Mouse (Mus musculus) embryo, embryonic 10 days (tissue): Measurements from ENCODE around the gene Psmf1.

ENCODE experiments used
- DNase-seq: peaks from one replicate; pipeline ENCODE4 v3.0.0-alpha.2; 2015; ENCODE audit warnings: low spot score

Gene Psmf1

DNA sequence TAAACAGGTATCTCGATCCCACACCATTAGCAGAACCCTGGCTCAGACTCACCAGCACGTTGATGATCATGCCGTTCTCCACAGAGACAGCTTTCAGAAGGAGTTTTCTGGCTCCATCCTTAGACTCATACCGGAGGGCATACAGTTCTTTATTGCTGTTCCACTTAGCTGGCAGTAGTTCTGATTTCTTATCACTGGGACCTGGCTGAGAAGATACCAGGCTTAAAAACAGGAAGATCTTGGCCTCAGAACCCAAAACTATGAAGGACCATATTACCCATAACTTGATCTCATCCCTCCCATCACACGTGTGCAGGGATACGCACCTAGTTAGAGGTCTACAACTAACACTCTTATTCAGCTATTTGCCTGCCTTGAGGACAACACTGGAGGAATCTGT is 8.6 kb downstream of the Psmf1 start:
- DNase-seq: no peak

DNA sequence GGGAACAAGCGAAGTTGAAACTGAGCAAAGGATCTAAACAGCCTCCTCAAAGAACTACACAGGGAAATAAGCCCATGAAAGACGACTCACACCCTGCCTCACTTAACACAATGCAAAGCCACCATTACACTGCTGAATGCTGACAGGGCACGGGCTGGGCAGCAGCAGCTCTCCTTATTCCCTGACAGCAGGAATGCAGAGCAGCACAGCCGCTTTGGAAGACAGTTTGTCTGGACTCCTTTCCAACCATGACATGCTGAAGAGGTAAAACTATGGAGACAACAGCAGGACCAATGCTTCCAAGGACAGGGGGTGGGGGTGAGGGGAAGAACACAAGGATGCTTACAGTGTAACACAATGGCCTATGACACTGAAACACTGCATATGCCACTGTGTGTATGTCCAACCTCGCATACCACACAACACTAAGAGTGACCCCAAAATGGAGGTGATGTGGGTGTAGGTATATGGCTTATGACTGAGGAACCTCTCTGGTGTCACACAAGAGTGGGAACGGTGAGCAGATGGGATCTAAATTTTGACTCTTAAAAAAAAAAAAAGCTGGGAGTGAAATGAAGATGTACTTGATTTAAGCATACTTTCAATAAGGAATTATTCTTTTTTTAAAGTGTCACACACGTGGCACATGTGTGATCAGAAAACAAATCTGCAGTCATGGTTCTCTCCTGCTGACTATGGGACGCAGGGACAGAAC is 10.7 kb downstream of the Psmf1 start:
- DNase-seq: no peak

DNA sequence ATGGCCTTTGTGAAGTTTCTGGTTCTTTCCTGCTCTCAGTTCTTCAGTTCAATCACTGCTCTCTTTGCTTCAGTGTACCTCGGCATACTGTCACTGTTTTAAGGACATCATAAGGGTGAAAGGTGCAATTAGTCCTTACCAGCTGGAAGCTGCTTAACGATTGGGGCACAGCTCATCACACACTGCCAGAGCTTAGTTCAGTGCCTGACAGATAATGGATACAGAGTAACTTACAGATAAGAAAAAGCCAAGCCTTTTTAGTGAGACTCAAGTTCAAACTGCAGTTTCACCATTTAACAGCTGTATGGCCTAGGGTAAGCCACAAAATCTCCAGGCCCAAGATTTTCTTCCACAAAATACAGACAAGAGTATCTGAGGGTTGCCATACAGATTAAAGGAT is 19.9 kb downstream of the Psmf1 start:
- no peak for DNase-seq

DNA sequence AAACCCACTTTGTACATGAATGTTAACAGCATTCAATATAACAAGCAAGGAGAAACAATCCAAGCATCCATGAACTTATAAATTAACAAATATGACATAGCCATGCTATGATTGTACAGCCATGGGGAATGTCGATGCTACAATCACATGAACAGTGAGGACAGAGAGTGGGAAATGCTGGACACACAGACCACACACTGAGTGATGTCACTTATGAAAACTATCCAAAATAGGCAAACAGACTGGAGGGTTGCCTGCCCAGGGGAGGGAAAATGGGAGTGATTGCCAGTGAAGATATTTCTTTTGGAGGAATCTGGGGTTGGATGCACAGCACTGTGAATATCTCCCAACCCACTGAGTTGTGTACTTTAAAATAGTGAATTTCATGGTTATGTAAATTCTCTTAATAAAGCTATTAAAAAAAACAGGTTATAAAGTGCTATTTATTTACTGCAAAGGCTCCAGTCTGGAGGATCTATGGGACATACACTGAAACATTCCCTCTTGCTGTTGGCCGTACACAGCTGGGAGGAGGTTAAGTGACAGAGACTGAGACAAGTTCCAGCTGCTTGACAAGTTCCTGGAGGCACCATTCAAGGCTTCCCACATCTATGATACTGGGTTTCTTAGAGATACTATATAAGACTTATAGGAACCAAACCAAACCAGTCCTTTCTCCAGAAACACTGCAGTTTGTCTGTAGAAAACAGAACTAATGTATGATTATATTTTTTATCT is 27.5 kb downstream of the Psmf1 start:
- no peak for DNase-seq

DNA sequence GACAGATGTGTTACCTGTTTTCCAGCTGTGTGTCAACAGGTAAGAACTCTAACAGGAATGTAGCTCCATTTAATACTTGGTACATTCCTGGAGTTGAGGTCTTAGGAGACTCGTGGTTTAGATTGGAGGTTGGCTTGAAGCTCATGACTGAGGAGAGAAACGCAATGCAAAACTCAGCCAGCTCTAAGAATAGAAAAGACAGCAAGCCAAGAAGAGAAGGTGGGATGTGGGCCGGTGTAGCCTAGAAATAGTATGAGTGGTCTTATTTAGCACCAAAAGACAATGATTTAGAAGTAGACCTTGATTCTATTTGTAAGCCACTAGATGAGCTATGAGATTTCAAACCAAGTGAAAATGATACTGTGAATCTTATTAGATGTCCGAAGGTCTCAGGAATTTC is 28.5 kb downstream of the Psmf1 start:
- DNase-seq: no peak

DNA sequence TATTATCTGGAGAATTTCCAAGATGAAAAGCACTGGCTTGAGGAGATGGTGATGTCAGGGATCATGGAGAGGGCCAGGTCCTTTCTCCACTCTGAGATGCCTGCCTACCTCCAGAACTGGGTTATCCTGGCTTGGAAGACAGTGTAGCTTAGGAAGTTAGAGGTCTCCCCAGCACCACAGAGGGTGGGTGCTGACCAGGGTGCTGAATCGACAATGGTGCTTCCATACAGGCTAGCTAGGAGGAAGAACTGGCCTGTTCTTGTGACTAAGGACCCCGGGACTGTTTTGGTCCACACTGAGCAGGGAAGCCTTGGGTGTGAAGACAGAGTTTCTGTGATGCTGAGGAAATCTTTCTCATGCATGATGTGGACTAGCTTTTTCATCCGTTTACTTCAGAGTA is 31.3 kb downstream of the Psmf1 start:
- peak; percentile 71 for DNase-seq

DNA sequence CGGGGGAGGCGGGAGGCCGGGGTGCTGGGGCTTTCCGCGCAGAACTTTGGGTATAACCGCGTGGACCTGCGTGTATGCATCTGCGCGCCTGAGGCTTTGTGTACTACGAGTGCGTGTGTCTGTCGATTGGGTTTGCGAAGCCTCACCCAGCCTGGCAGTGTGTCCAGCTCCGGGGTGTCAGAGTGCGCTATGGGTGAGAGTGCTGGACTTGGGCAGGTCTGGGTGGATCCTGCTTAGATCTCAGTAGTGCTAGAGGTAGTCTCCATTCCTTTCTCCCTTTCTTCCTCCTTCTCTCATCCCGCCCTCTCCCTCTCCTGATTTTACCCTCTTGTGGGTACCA is 41.2 kb downstream of the Psmf1 start:
- DNase-seq: peak; percentile 30

DNA sequence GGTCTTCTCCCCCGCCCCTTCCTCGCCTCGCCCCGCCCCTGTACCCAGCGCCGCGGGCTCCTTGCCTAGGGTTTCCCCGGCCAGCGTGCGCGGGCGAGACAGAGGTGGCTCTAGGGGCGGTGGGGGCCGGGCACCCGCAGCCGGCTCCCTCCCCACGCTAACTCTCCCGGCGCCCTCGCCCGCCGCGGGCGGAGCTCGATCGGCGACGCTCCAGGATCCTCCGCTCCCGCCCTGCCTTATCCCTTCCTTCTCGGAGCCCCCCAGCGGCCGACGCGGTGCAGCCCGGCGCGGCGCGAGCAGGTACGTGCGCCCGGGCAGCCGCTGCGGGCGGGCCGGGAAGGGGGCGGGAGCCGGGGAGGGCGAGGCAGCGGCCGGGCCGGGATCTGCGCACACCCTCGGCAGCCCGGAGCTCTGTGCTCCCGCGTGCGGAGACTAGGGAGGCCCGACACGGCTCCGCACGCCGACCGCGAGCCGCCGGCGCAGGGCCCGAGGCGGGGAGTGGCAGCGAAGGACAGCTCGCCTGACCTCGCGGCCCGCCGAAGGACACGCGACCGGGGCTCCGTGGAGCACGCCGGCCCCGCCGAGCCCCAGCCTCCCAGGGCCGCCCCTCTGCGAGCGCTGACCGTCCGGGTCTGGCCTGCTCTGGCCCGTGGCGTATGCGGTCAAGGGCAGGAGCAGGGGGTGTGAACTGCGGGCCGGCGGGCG is 41.7 kb downstream of the Psmf1 start:
- peak; percentile 69 for DNase-seq

DNA sequence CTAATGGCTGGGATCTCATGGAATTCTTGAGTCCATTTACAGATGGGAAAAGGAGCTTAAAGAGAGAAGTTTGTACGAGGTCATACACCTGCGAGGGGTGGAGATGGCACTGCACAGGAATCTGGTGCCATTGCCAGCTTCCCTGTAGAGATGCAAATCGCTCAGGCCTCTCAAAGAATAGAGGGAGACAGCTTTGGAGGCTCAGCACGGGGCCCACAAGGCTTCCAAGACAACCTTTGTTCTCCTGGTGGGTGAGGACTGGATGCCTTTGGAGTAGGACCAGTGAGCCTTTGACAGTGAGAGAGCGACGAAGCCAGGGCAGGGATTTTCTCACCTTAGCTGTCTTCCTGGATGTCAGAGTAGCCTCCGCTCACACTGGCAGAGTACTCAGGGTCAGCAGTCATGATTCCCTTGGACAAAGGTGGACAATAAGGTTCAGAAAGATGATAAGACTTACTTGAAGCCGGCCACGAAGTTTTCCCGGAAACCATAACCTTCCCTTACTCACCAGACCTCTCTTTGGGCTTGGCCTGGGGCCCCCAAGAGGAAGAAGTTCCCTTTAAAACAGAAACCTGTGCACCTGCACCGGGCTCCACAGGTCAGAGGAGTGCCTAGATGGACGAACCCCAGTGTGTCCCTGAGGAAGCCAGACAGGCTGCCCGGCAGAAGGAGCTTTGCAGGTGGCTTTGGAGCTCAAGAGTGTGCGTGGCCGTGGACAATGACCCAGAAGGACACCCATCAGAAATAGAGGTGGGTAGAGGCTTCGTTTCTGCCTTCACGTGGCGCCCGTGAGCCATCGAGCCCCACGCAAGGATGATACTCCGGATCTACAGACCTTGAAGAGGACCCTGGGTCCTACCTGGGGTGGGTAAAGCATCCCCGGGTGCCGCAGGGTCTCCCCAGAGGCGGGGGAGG is 42.5 kb downstream of the Psmf1 start, which contains the start of gene Tmem74b:
TSS of gene Tmem74b (plus strand) at position 778 of the 915 bp plus-strand sequence.
- no peak for DNase-seq

DNA sequence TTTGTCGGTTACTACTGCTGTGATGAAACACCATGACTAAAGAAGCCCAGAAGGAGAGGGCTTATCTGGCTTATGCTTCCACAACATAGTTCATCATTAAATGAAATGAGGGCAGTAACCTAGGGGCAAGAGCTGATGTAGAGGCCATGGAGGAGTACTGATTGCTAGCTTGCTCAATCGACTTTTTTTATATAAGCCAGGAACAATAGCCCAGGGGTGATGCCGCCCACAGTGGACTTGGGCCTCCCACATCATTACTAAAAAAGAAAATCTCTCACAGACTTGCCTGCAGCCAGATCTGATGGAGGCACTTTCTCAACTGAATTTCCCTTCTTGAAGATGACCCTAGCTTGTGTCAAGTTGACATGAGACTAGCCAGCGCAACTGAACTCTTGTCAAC is 61.0 kb downstream of the Psmf1 start:
- no peak for DNase-seq

DNA sequence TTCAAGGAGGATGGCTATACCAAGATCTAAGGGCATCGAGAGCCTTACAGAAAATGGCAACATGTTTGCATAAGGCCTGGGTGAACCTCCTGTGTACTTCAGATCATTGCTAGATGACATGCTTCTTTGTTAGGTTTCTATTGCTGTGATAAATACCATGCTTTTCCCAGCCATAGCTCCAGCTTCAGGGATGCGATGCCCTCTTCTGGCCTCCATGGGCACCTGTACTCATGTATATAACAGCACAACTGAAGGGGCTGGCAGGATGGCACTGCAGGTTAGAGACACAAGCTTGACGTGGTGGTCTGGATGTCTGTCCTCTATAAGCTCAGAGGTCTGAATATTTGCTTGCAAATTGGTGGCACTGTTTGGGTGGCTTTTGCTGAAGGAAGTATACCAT is 61.6 kb downstream of the Psmf1 start:
- DNase-seq: peak; percentile 54

DNA sequence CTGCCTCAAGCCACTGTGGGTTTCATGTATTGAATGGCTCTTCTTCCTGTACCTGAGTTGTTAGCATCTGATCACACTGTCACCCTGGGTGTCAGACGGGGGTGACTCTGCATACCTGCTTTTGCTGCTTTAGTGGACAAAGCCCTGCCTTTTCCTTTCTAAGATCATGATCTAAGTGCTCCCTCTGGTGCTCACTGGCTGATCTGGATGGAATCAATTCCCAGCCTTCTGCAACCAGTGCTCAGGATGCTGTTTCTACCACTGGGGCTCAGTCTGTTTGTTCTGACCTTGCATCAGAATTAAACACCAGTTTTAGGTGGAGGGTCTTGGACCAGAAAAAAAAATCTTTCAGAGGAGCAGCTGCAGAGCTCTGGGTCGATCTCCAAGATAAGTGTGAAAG is 67.8 kb downstream of the Psmf1 start:
- peak; percentile 10 for DNase-seq

DNA sequence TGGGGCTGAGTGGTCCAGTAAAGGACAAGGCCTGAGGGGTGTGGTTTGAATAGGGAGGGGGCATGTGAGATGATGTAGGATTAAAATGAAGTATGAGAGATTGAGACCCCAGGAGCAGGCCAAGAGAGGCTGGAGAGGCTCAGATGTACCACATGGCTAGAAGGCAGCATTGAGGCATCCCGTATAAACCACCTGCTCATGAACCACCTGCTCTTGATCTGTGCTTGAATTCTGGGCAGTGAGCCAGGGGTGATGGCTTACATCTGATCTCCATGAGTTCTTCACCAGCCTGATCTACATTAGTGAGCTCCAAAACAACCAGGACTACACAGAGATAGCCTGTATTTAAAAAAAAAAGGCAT is 73.0 kb downstream of the Psmf1 start:
- DNase-seq: no peak

DNA sequence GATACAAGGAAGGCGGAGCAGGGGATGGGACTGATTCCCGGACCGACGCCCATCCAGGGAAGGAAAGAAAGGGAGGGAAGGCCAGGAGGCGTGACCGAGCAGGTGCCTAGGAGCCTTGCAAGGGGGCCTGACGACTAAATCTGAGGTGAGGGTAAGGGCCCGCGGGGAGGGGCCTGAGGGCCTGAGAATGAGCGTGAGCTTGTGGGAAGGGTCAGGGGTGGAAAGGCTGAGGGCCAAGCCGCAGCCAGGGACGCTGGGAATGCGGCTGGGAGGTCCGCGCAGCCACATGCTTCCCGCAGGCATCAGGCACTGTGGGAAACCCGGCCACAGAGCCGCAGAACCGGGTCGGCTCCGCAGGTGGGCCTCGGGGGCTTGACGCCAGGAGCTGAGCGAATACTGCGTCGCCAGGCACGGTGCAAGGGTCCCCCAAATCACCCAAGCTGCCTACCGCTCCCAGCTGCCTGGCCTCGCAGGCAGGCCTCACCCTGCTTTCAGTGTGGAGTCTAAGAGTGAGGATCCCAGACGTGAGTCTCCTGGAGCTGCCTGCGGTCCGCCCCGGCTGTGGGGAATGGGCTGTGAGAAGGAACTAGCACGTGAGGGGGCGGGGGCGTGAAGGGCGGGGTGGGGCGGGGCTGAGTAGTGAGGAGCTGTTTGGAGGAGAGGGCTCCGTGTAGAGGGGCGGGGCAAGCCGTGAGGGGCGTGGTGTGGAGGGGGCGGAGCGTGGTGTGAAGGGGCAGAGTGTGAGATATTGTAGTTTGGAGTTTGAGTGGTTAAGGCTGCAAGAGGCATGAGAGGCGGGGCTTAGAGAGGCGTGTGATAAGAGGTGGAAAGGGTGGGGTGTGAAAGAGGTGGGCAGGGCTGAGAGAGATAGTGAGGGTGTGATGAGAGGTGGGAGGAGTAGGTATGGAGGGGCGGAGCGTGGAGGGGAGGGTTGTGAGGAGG is 73.7 kb downstream of the Psmf1 start:
- no peak for DNase-seq

DNA sequence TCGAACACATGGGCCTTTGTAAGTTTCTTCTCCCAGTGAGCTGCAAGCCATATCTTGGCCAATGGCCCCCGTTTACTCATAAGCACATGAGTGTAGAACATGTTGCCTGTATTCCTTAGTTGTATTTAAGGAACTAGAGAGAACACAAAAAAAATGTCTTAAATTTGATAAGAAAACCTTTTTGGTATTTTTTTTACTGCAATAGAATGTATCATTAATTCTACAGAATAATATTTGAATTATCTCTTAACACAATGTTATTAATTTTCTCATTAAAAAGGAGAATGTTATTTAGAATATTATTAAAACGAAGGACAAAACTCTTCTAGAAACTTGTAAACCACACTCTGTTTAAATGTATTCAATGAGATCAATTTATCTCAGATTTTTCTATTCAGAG is 75.6 kb downstream of the Psmf1 start, which contains the start of gene Rad21l:
TSS of gene Rad21l (minus strand) at position 101 of the 400 bp plus-strand sequence.
- DNase-seq: no peak
